Mouse (Mus musculus) left cerebral cortex, postnatal 25 days (tissue): ENCODE measurements around the gene Krt7. TPM values are rescaled to one million over a fixed set of nuclear protein-coding genes. Genes with fewer than 3 reads are reported as not detected.

Source experiments
- microRNA-seq, 2 experiments: library from miRNA; unstranded; fragments of <30 nt; microRNA quantifications; one replicate each; pipeline ENCODE4 v1.2.0; 2022
- total RNA-seq, 2 experiments: library from RNA; stranded (reverse); gene quantifications; 2 replicates each; pipeline ENCODE4 v1.2.3; 2021

The Krt7 gene
- total RNA-seq, 2 experiments from 2014 or later, result 0.09 to 0.21 TPM

Small RNA genes lying within 50 kb of the gene (microRNA-seq; reads per million reads assigned to microRNA genes)
- 16.3 to 23.5 reads per million in 2 experiments for gene Mir1941

Other genes with a start within 250 kb of the Krt7 start
- 100 to 1,000 TPM; 109 to 112 TPM for gene Acvr1b, start 237.0 kb upstream of the Krt7 start, total RNA-seq
- 10 to 100 TPM; 84.2 to 95.8 TPM for gene Grasp, start 186.9 kb upstream of the Krt7 start, total RNA-seq
- gene Nr4a1, start 156.8 kb upstream of the Krt7 start, total RNA-seq, result 100 to 1,000 TPM; 111 to 133 TPM
- gene Atg101, start 126.8 kb upstream of the Krt7 start, total RNA-seq, result 10 to 100 TPM; 40.3 to 43.6 TPM
- gene 6030408B16Rik, start 117.8 kb upstream of the Krt7 start, total RNA-seq, result not detected
- 1 to 10 TPM; 2.2 to 2.4 TPM for gene Krt80, start 40.9 kb upstream of the Krt7 start, total RNA-seq
- not detected for gene Krt87, start 27.8 kb downstream of the Krt7 start, total RNA-seq
- gene Krt88, start 36.7 kb downstream of the Krt7 start, total RNA-seq, result not detected
- not detected for gene Krt81, start 52.7 kb downstream of the Krt7 start, total RNA-seq
- not detected for gene Krt86, start 62.4 kb downstream of the Krt7 start, total RNA-seq
- not detected for gene Krt83, start 80.5 kb downstream of the Krt7 start, total RNA-seq
- gene Gm49425, start 106.2 kb downstream of the Krt7 start, total RNA-seq, result not detected
- not detected for gene Krt84, start 121.8 kb downstream of the Krt7 start, total RNA-seq
- gene Krt82, start 139.6 kb downstream of the Krt7 start, total RNA-seq, result not detected
- gene Krt90, start 151.9 kb downstream of the Krt7 start, total RNA-seq, result not detected
- not detected for gene Krt75, start 162.9 kb downstream of the Krt7 start, total RNA-seq
- gene Gm5414, start 217.1 kb downstream of the Krt7 start, total RNA-seq, result not detected
- gene Gm5478, start 236.3 kb downstream of the Krt7 start, total RNA-seq, result not detected